Mouse (Mus musculus) small intestine, adult 2 months (tissue): Measurements from ENCODE around the gene 9230102O04Rik. TPM values are rescaled to one million over a fixed set of nuclear protein-coding genes. Genes with fewer than 3 reads are reported as not detected.

ENCODE experiments used
- H3K27ac ChIP-seq: fragments of 200-500 bp; 2 replicates; pipeline ENCODE4 v1.5.1; 2012; ENCODE audit warnings: low read depth, low read length, control low read depth, inconsistent platforms; ENCODE audit not compliant: insufficient read depth
- H3K27me3 ChIP-seq: fragments of 200-500 bp; 2 replicates; pipeline ENCODE4 v1.6.1; 2012; ENCODE audit warnings: mild to moderate bottlenecking, moderate library complexity, low read length, inconsistent platforms; ENCODE audit not compliant: control insufficient read depth, insufficient read depth
- H3K36me3 ChIP-seq: fragments of 200-500 bp; 2 replicates; pipeline ENCODE4 v1.6.1; 2012; ENCODE audit warnings: mild to moderate bottlenecking, low read length, control low read depth, inconsistent platforms; ENCODE audit not compliant: control insufficient read depth, insufficient read depth
- H3K4me1 ChIP-seq: fragments of 200-500 bp; 2 replicates; pipeline ENCODE4 v1.6.1; 2012; ENCODE audit warnings: low read length, inconsistent platforms, mixed read lengths; ENCODE audit not compliant: control insufficient read depth, insufficient read depth, insufficient read length
- H3K4me3 ChIP-seq: fragments of 200-500 bp; 2 replicates; pipeline ENCODE4 v1.5.1; 2012; ENCODE audit warnings: low read depth, mild to moderate bottlenecking, control low read depth, inconsistent platforms, low read length, moderate library complexity
- CTCF ChIP-seq: fragments of 200-500 bp; IDR thresholded peaks from 2 replicates; pipeline ENCODE4 v1.5.1; 2012; ENCODE audit warnings: low read depth, mild to moderate bottlenecking, control low read depth, inconsistent platforms, low read length, moderate library complexity, mixed read lengths; ENCODE audit not compliant: insufficient replicate concordance, insufficient read length; ENCODE audit errors: extremely low read depth
- POLR2A ChIP-seq: fragments of 200-500 bp; IDR thresholded peaks from 2 replicates; pipeline ENCODE4 v1.6.1; 2012; ENCODE audit warnings: low read depth, mild to moderate bottlenecking, control low read depth, inconsistent platforms, low read length, moderate library complexity
- WGBS: fragments of 180-500 bp; shearing (Covaris S2); methylation state at CpG from one replicate; pipeline ENCODE4 v1.1.7; 2018; 5-methylcytosine and 5-hydroxymethylcytosine counted together
- polyA plus RNA-seq: library from polyadenylated mRNA; depleted of rRNA; stranded (reverse); fragments of >200 nt; gene quantifications from 2 replicates; pipeline ENCODE4 v1.2.3, GENCODE M21; 2012

The 9230102O04Rik gene
- polyA plus RNA-seq, 1 experiment, result not detected

DNA sequence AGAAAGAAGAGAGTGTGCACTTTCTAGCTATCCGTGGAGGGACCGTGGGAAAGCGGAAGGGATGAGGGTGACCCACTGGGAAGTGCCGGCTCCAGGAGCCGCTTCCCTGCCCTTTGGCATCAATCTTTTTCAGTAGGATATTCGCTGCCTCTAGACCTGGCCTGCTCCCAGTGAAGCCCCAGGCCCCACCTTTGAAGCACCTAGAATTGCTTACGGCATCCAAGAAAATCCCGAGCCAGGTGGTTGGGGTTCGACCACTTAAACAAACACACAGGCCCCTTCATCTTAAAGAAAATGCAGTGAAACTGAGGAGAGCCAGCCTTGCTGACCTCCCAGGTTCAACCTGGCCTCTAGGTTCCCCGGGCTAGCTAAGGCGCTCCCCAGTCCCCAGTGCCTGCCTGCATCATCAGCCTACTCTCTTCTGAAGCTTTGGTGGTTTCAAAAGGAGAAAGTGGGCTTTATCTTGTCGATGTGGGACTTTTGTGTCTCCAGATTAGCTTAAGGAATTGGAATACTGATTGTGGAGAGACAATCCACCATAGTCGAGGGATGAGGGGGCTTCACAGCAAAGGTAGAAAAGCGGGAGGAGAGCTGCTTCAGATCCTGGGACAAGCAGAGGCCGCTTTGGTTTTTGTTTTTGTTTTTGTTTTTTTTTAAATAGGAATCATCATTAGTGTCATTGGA is 4.7 kb downstream of the 9230102O04Rik start:
- Histone ChIP-seq H3K27me3 (peaks cover 89% of the 10 kb centered on the region), H3K4me1 (peaks cover 8% of the 10 kb centered on the region), H3K27ac (no peak overlapping the region), H3K4me3 (no peak overlapping the region), H3K36me3 (no peaks in the 10 kb centered on the region)
- TF ChIP-seq POLR2A (no peak), CTCF (no peak)
- 13% methylated on average over 15 of the region's 15 CpGs for WGBS

DNA sequence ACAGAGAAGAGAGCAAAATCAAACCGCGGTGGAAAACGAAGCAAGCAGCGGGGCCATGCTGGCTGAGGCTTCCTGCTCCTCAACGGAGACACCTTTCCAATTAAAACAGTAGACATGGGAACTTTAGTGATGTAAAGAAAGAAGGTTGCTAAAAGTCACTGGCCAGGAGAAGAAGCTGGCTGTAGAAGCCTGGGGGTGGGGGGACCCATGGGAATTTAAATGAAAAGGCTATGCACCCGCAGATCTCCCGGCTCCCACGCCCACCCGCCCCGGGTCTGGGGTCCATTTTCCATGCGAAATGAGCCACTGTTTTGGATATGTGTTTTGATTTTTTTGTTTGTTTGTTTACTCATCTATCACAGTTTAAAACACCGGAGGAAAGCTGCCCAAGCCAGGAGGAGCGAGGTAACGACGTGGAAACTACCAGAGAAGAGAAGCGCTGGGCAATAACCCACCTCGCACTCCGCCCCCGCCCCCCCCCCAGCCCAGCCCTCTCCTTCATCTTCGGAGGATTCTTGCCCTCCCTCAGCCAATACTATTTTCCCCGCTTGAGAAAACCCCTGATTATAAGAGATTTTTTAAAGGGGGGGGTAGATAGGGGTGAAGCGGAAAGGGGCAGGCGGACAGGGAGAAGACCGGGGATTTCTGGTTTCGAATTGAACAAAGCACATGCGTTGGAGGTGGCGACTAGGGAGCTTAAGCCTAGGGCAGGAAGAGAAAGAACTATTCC is 5.4 kb downstream of the 9230102O04Rik start:
- Histone ChIP-seq H3K36me3 (no peaks in the 10 kb centered on the region), H3K4me3 (no peak overlapping the region)

GRCm38 (mm10) chr2:9882926-9883802 is 6.2 kb downstream of the 9230102O04Rik start:
- WGBS, result 3% methylated on average over 43 of the region's 43 CpGs
- peaks cover 90% of the 10 kb centered on the region for H3K27me3 ChIP-seq

More for the DNA sequence above, 5.4 kb downstream of the 9230102O04Rik start:
- Histone ChIP-seq H3K27me3 (peaks cover 88% of the 10 kb centered on the region), H3K4me1 (peaks cover 3% of the 10 kb centered on the region; the same call in 1 of the 2 replicates), H3K27ac (no peak overlapping the region)
- 4% methylated on average over 27 of the region's 27 CpGs for whole genome bisulfite sequencing
- TF ChIP-seq CTCF (no peak), POLR2A (no peak)

DNA sequence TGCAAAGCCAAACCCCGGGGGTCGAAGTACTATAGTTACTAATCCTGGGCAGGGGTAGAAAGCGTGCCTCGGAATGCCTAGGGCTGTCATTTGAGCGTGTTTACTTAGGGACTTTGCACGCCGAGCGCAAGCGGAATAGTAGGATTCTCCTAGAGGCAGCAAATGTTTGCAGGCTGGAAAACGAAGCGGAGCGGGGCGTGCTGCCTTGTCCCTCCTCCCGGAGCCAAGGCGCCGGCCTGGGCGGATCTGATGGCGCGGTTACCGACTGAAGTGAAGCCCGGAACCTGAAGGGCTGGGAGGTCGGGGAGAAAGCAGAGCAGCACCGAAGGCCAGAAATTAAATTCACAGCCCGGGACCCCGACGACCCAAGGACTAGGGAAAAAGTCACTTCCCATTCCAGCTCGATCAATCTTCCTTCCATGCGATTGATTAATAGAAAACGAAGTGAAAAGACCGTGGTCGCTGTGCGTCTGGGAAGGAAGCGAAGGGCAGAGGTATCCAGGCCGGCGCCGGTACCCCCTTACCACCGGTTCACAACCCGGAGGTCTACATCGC is 6.9 kb downstream of the 9230102O04Rik start:
- WGBS, result 1% methylated on average over 39 of the region's 39 CpGs
- Histone ChIP-seq H3K36me3 (no peaks in the 10 kb centered on the region), H3K4me1 (peaks cover 5% of the 10 kb centered on the region), H3K27ac (no peak overlapping the region), H3K27me3 (peaks cover 90% of the 10 kb centered on the region), H3K4me3 (peak overlapping the region; percentile 23; the same call in 1 of the 2 replicates)
- TF ChIP-seq POLR2A, result no peak
- no peak for TF ChIP-seq CTCF

More at GRCm38 (mm10) chr2:9882926-9883802, 6.2 kb downstream of the 9230102O04Rik start:
- Histone ChIP-seq H3K36me3 (no peaks in the 10 kb centered on the region), H3K4me1 (peaks cover 2% of the 10 kb centered on the region; the same call in 1 of the 2 replicates), H3K4me3 (peak overlapping the region; percentile 23; the same call in 1 of the 2 replicates), H3K27ac (no peak overlapping the region)
- TF ChIP-seq POLR2A, result no peak
- 0 out of 2 replicates have a peak, but pooled peaks have one; percentile 4 for TF ChIP-seq CTCF

GRCm38 (mm10) chr2:9881611-9882023 is 7.7 kb downstream of the 9230102O04Rik start:
- Histone ChIP-seq H3K4me1 (peaks cover 8% of the 10 kb centered on the region), H3K27me3 (peaks cover 91% of the 10 kb centered on the region), H3K36me3 (no peaks in the 10 kb centered on the region), H3K4me3 (no peak overlapping the region), H3K27ac (no peak overlapping the region)
- 9% methylated on average over 13 of the region's 13 CpGs for WGBS
- TF ChIP-seq POLR2A (no peak), CTCF (no peak)

DNA sequence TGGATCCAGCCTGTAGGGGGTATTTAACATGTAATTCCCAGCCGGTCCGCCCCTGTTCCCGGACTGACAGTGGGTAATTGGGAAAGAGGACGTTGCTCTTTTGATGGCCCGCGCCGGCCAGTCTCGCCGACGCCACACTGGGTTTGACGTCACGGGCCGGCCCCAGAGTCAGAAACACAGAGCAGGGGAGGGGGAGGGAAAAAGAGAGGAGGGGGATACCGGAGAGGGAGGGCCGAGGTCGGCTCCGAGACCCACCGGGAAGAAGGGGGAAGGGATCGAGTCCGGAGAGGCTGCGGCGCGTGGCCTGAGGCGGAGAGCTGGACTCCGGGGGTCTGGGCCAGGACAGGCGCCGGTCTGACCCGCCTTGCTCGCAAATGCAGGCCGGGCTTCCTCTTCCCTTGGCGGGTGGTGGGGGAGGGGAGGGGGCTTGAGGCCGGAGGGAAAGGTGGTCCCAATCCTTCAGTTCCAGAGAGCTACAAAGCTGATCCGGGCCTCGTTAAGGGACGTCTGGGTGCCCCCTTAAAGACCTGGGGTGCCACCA is 8.2 kb downstream of the 9230102O04Rik start, which contains the start of gene 4930412O13Rik:
4930412O13Rik (plus strand) TSS at position 202 of the 541 bp plus-strand sequence.
- H3K4me1 ChIP-seq, result peaks cover 8% of the 10 kb centered on the region
- 5% methylated on average over 35 of the region's 35 CpGs for WGBS
- no peak within 1 kb of the TSS for H3K27ac ChIP-seq
- TF ChIP-seq CTCF (no peak), POLR2A (no peak)
- H3K36me3 ChIP-seq, result no peaks in the 10 kb centered on the region
- peaks cover 92% of the 10 kb centered on the region for H3K27me3 ChIP-seq
- H3K4me3 ChIP-seq, result no peak within 1 kb of the TSS
